Mouse (Mus musculus): Measurements from ENCODE around the gene Emilin1. TPM values are rescaled to one million over a fixed set of nuclear protein-coding genes. Genes with fewer than 3 reads are reported as not detected.

Gene Emilin1
- polyA plus RNA-seq, 2 experiments, result 18.4 to 21.3 TPM

GRCm38 (mm10) chr5:30915456-30915855, 2.3 kb downstream of the Emilin1 start:
- Histone ChIP-seq H3K27ac (peak overlapping the region; percentile 32), H3K9ac (replicated peaks) (0 out of 2 replicates have a peak overlapping the region, but pooled peaks have one; percentile 10), H3K4me1 (replicated peaks; ENCODE audit: control insufficient read depth in 2 of 2, insufficient read depth in 2 of 2, low read length in 1 of 2) (peaks cover 7 to 45% of the 10 kb centered on the region in 2 experiments), H3K27me3 (ENCODE audit: control insufficient read depth, insufficient read depth, low read length) (no peaks in the 10 kb centered on the region), H3K4me3 (ENCODE audit: insufficient read depth in 1 of 2, low read depth in 2 of 2, low read length in 2 of 2) (peak overlapping the region; percentile 40 to 65), H3K36me3 (replicated peaks; ENCODE audit: control insufficient read depth, insufficient read depth, low read depth) (no peaks in the 10 kb centered on the region), H3K4me2 (ENCODE audit: low read depth) (peak overlapping the region; percentile 65), H3K9me3 (ENCODE audit: control insufficient read depth, low read length) (no peaks in the 10 kb centered on the region)
- DNase-seq (ENCODE audit: low read depth in 3 of 3, low spot score in 3 of 3), result no peak
- ATAC-seq (ENCODE audit: insufficient read depth), result peak; percentile 17
- 24% methylated on average over 9 of the region's 9 CpGs for WGBS (ENCODE audit: insufficient replicate concordance)
- no peak for TF ChIP-seq EP300 (IDR thresholded peaks at IDR 0.05; ENCODE audit: low read depth)
- no peak for TF ChIP-seq CTCF (IDR thresholded peaks at IDR 0.05; ENCODE audit: low read depth)

- Histone ChIP-seq H3K4me1 (replicated peaks; ENCODE audit: control insufficient read depth in 2 of 2, insufficient read depth in 2 of 2, low read length in 1 of 2) (peaks cover 11 to 48% of the 10 kb centered on the region in 2 experiments), H3K27ac (no peak overlapping the region; the same call in 1 of the 2 replicates), H3K36me3 (replicated peaks; ENCODE audit: control insufficient read depth, insufficient read depth, low read depth) (no peaks in the 10 kb centered on the region), H3K9me3 (ENCODE audit: control insufficient read depth, low read length) (no peaks in the 10 kb centered on the region), H3K9ac (replicated peaks) (no peak overlapping the region), H3K4me2 (ENCODE audit: low read depth) (peak overlapping the region; percentile 65), H3K27me3 (ENCODE audit: control insufficient read depth, insufficient read depth, low read length) (no peaks in the 10 kb centered on the region), H3K4me3 (ENCODE audit: insufficient read depth in 1 of 2, low read depth in 2 of 2, low read length in 2 of 2) (no peak overlapping the region)
- WGBS (ENCODE audit: insufficient replicate concordance), result 3% methylated on average over 7 of the region's 7 CpGs
- DNase-seq (ENCODE audit: low read depth in 3 of 3, low spot score in 3 of 3) (peak; percentile 53 to 73 (median 64)), ATAC-seq (ENCODE audit: insufficient read depth) (peak; percentile 62)
- TF ChIP-seq CTCF (IDR thresholded peaks at IDR 0.05; ENCODE audit: low read depth) (peak; percentile 76), EP300 (IDR thresholded peaks at IDR 0.05; ENCODE audit: low read depth) (peak; percentile 25; the same call in 1 of the 2 replicates)
These were observed 2.8 kb downstream of the Emilin1 start for GRCm38 (mm10) chr5:30915974-30916433.

- Histone ChIP-seq H3K4me3 (ENCODE audit: insufficient read depth in 1 of 2, low read depth in 2 of 2, low read length in 2 of 2) (no peak overlapping the region), H3K36me3 (replicated peaks; ENCODE audit: control insufficient read depth, insufficient read depth, low read depth) (no peaks in the 10 kb centered on the region), H3K4me2 (ENCODE audit: low read depth) (no peak overlapping the region), H3K27me3 (ENCODE audit: control insufficient read depth, insufficient read depth, low read length) (no peaks in the 10 kb centered on the region), H3K27ac (no peak overlapping the region), H3K9ac (replicated peaks) (no peak overlapping the region), H3K4me1 (replicated peaks; ENCODE audit: control insufficient read depth in 2 of 2, insufficient read depth in 2 of 2, low read length in 1 of 2) (peaks cover 12 to 44% of the 10 kb centered on the region in 2 experiments), H3K9me3 (ENCODE audit: control insufficient read depth, low read length) (no peaks in the 10 kb centered on the region)
- DNase-seq (ENCODE audit: low read depth in 3 of 3, low spot score in 3 of 3) (no peak), ATAC-seq (ENCODE audit: insufficient read depth) (no peak)
- TF ChIP-seq CTCF (IDR thresholded peaks at IDR 0.05; ENCODE audit: low read depth) (no peak), EP300 (IDR thresholded peaks at IDR 0.05; ENCODE audit: low read depth) (no peak)
- WGBS (ENCODE audit: insufficient replicate concordance), result 75% methylated on average over 9 of the region's 9 CpGs
These were observed 3.6 kb downstream of the Emilin1 start for GRCm38 (mm10) chr5:30916841-30917240.

- ATAC-seq (ENCODE audit: insufficient read depth) (no peak), DNase-seq (ENCODE audit: low read depth in 3 of 3, low spot score in 3 of 3) (no peak)
- H3K36me3 ChIP-seq (replicated peaks; ENCODE audit: control insufficient read depth, insufficient read depth, low read depth), result no peaks in the 10 kb centered on the region
- 78% methylated on average over 11 of the region's 11 CpGs for WGBS (ENCODE audit: insufficient replicate concordance)
- H3K9ac ChIP-seq (replicated peaks), result no peak overlapping the region
- no peak overlapping the region for H3K27ac ChIP-seq
- H3K4me1 ChIP-seq (replicated peaks; ENCODE audit: control insufficient read depth in 2 of 2, insufficient read depth in 2 of 2, low read length in 1 of 2), result peaks cover 15 to 44% of the 10 kb centered on the region in 2 experiments
- no peak overlapping the region for H3K4me3 ChIP-seq (ENCODE audit: insufficient read depth in 1 of 2, low read depth in 2 of 2, low read length in 2 of 2)
- no peaks in the 10 kb centered on the region for H3K9me3 ChIP-seq (ENCODE audit: control insufficient read depth, low read length)
- no peak for TF ChIP-seq EP300 (IDR thresholded peaks at IDR 0.05; ENCODE audit: low read depth)
- no peak for TF ChIP-seq CTCF (IDR thresholded peaks at IDR 0.05; ENCODE audit: low read depth)
- H3K4me2 ChIP-seq (ENCODE audit: low read depth), result no peak overlapping the region
- H3K27me3 ChIP-seq (ENCODE audit: control insufficient read depth, insufficient read depth, low read length), result no peaks in the 10 kb centered on the region
These were observed 4.1 kb downstream of the Emilin1 start for GRCm38 (mm10) chr5:30917348-30917747.

GRCm38 (mm10) chr5:30917891-30918670, 4.9 kb downstream of the Emilin1 start:
- H3K27ac ChIP-seq, result no peak overlapping the region
- no peaks in the 10 kb centered on the region for H3K36me3 ChIP-seq (replicated peaks; ENCODE audit: control insufficient read depth, insufficient read depth, low read depth)
- H3K27me3 ChIP-seq (ENCODE audit: control insufficient read depth, insufficient read depth, low read length), result no peaks in the 10 kb centered on the region
- H3K4me2 ChIP-seq (ENCODE audit: low read depth), result no peak overlapping the region
- no peak for DNase-seq (ENCODE audit: low read depth in 3 of 3, low spot score in 3 of 3)
- no peaks in the 10 kb centered on the region for H3K9me3 ChIP-seq (ENCODE audit: control insufficient read depth, low read length)
- H3K4me1 ChIP-seq (replicated peaks; ENCODE audit: control insufficient read depth in 2 of 2, insufficient read depth in 2 of 2, low read length in 1 of 2), result peaks cover 21 to 44% of the 10 kb centered on the region in 2 experiments
- TF ChIP-seq EP300 (IDR thresholded peaks at IDR 0.05; ENCODE audit: low read depth), result no peak
- TF ChIP-seq CTCF (IDR thresholded peaks at IDR 0.05; ENCODE audit: low read depth), result no peak
- no peak overlapping the region for H3K9ac ChIP-seq (replicated peaks)
- WGBS (ENCODE audit: insufficient replicate concordance), result 79% methylated on average over 31 of the region's 31 CpGs
- H3K4me3 ChIP-seq (ENCODE audit: insufficient read depth in 1 of 2, low read depth in 2 of 2, low read length in 2 of 2), result no peak overlapping the region
- ATAC-seq (ENCODE audit: insufficient read depth), result no peak

Data from liver, embryonic 14.5 days (tissue).